Mouse (Mus musculus): ENCODE data around the gene Gpr160. TPM values are rescaled to one million over a fixed set of nuclear protein-coding genes. Genes with fewer than 3 reads are reported as not detected.

Gpr160 gene
- total and polyA plus RNA-seq, 2 experiments from 2014 or later = 1.4 to 1.9 TPM

- WGBS = 77% methylated on average over 4 of the region's 4 CpGs
- Histone ChIP-seq H3K27me3 (ENCODE audit: insufficient read depth, low read length) (no peaks in the 10 kb centered on the region), H3K4me3 (ENCODE audit: low read depth, low read length) (no peak overlapping the region), H3K9me3 (ENCODE audit: low read length) (no peaks in the 10 kb centered on the region), H3K27ac (ENCODE audit: low read depth, low read length) (no peak overlapping the region), H3K4me2 (ENCODE audit: low read depth, low read length, poor library complexity, severe bottlenecking) (no peak overlapping the region), H3K9ac (replicated peaks; ENCODE audit: low read length, poor library complexity, severe bottlenecking) (no peak overlapping the region), H3K4me1 (ENCODE audit: insufficient read depth, low read length) (no peaks in the 10 kb centered on the region), H3K36me3 (ENCODE audit: insufficient read depth, low read length) (no peaks in the 10 kb centered on the region)
- DNase-seq (ENCODE audit: low spot score) = no peak
- no peak for TF ChIP-seq CTCF (IDR thresholded peaks at IDR 0.05)
- ATAC-seq (ENCODE audit: low FRiP score) = no peak
Measured at GRCm38 (mm10) chr3:30860705-30861104, 5.0 kb downstream of the Gpr160 start.

- Histone ChIP-seq H3K36me3 (ENCODE audit: insufficient read depth, low read length) (no peaks in the 10 kb centered on the region), H3K27me3 (ENCODE audit: insufficient read depth, low read length) (no peaks in the 10 kb centered on the region), H3K4me2 (ENCODE audit: low read depth, low read length, poor library complexity, severe bottlenecking) (no peak overlapping the region), H3K27ac (ENCODE audit: low read depth, low read length) (no peak overlapping the region), H3K4me1 (ENCODE audit: insufficient read depth, low read length) (no peaks in the 10 kb centered on the region), H3K4me3 (ENCODE audit: low read depth, low read length) (no peak overlapping the region), H3K9me3 (ENCODE audit: low read length) (no peaks in the 10 kb centered on the region), H3K9ac (replicated peaks; ENCODE audit: low read length, poor library complexity, severe bottlenecking) (no peak overlapping the region)
- no peak for ATAC-seq (ENCODE audit: low FRiP score)
- TF ChIP-seq CTCF (IDR thresholded peaks at IDR 0.05) = no peak
- WGBS = 76% methylated on average over 5 of the region's 5 CpGs
- DNase-seq (ENCODE audit: low spot score) = no peak
Measured at GRCm38 (mm10) chr3:30863712-30864435, 8.1 kb downstream of the Gpr160 start.

- Histone ChIP-seq H3K36me3 (ENCODE audit: insufficient read depth, low read length) (no peaks in the 10 kb centered on the region), H3K4me1 (ENCODE audit: insufficient read depth, low read length) (no peaks in the 10 kb centered on the region), H3K27me3 (ENCODE audit: insufficient read depth, low read length) (no peaks in the 10 kb centered on the region), H3K9ac (replicated peaks; ENCODE audit: low read length, poor library complexity, severe bottlenecking) (no peak overlapping the region), H3K27ac (ENCODE audit: low read depth, low read length) (no peak overlapping the region), H3K9me3 (ENCODE audit: low read length) (no peaks in the 10 kb centered on the region), H3K4me3 (ENCODE audit: low read depth, low read length) (no peak overlapping the region), H3K4me2 (ENCODE audit: low read depth, low read length, poor library complexity, severe bottlenecking) (no peak overlapping the region)
- DNase-seq (ENCODE audit: low spot score) (no peak), ATAC-seq (ENCODE audit: low FRiP score) (no peak)
- no peak for TF ChIP-seq CTCF (IDR thresholded peaks at IDR 0.05)
- WGBS = 77% methylated on average over 1 of the region's 1 CpGs
Measured at GRCm38 (mm10) chr3:30864640-30865039, 8.9 kb downstream of the Gpr160 start.

GRCm38 (mm10) chr3:30868176-30868575, 12.4 kb downstream of the Gpr160 start:
- H3K27me3 ChIP-seq (ENCODE audit: insufficient read depth, low read length) = no peaks in the 10 kb centered on the region
- no peak overlapping the region for H3K4me2 ChIP-seq (ENCODE audit: low read depth, low read length, poor library complexity, severe bottlenecking)
- H3K4me1 ChIP-seq (ENCODE audit: insufficient read depth, low read length) = no peaks in the 10 kb centered on the region
- DNase-seq (ENCODE audit: low spot score) = no peak
- 90% methylated on average over 5 of the region's 5 CpGs for WGBS
- H3K9ac ChIP-seq (replicated peaks; ENCODE audit: low read length, poor library complexity, severe bottlenecking) = no peak overlapping the region
- no peak overlapping the region for H3K4me3 ChIP-seq (ENCODE audit: low read depth, low read length)
- H3K36me3 ChIP-seq (ENCODE audit: insufficient read depth, low read length) = no peaks in the 10 kb centered on the region
- H3K9me3 ChIP-seq (ENCODE audit: low read length) = no peaks in the 10 kb centered on the region
- no peak overlapping the region for H3K27ac ChIP-seq (ENCODE audit: low read depth, low read length)
- no peak for ATAC-seq (ENCODE audit: low FRiP score)
- TF ChIP-seq CTCF (IDR thresholded peaks at IDR 0.05) = no peak

- ATAC-seq (ENCODE audit: low FRiP score) (no peak), DNase-seq (ENCODE audit: low spot score) (no peak)
- Histone ChIP-seq H3K27ac (ENCODE audit: low read depth, low read length) (no peak overlapping the region), H3K9me3 (ENCODE audit: low read length) (no peaks in the 10 kb centered on the region), H3K4me1 (ENCODE audit: insufficient read depth, low read length) (no peaks in the 10 kb centered on the region), H3K36me3 (ENCODE audit: insufficient read depth, low read length) (no peaks in the 10 kb centered on the region), H3K4me3 (ENCODE audit: low read depth, low read length) (no peak overlapping the region), H3K9ac (replicated peaks; ENCODE audit: low read length, poor library complexity, severe bottlenecking) (no peak overlapping the region), H3K4me2 (ENCODE audit: low read depth, low read length, poor library complexity, severe bottlenecking) (no peak overlapping the region), H3K27me3 (ENCODE audit: insufficient read depth, low read length) (no peaks in the 10 kb centered on the region)
- 63% methylated on average over 5 of the region's 5 CpGs for WGBS
- no peak for TF ChIP-seq CTCF (IDR thresholded peaks at IDR 0.05)
Measured at GRCm38 (mm10) chr3:30868625-30869024, 12.9 kb downstream of the Gpr160 start.

- Histone ChIP-seq H3K9me3 (ENCODE audit: low read length) (no peaks in the 10 kb centered on the region), H3K36me3 (ENCODE audit: insufficient read depth, low read length) (no peaks in the 10 kb centered on the region), H3K27ac (ENCODE audit: low read depth, low read length) (no peak overlapping the region), H3K9ac (replicated peaks; ENCODE audit: low read length, poor library complexity, severe bottlenecking) (no peak overlapping the region), H3K4me1 (ENCODE audit: insufficient read depth, low read length) (no peaks in the 10 kb centered on the region), H3K4me2 (ENCODE audit: low read depth, low read length, poor library complexity, severe bottlenecking) (no peak overlapping the region), H3K27me3 (ENCODE audit: insufficient read depth, low read length) (no peaks in the 10 kb centered on the region), H3K4me3 (ENCODE audit: low read depth, low read length) (no peak overlapping the region)
- TF ChIP-seq CTCF (IDR thresholded peaks at IDR 0.05) = no peak
- no peak for DNase-seq (ENCODE audit: low spot score)
- WGBS = 82% methylated on average over 1 of the region's 1 CpGs
- ATAC-seq (ENCODE audit: low FRiP score) = no peak
Measured at GRCm38 (mm10) chr3:30869995-30870394, 14.2 kb downstream of the Gpr160 start.

All from midbrain, postnatal 0 days (tissue).